Mouse (Mus musculus) stomach, postnatal 0 days (tissue): ENCODE data around the gene Serpina3m.
"Not testable (repeated sequence)": the region's sequence is repeated elsewhere in the genome, so short reads cannot be mapped to it uniquely, and the experiment has no call there.

Source experiments
- CTCF ChIP-seq: IDR thresholded peaks from 2 replicates; pipeline ENCODE4 v1.5.1; 2016; ENCODE audit warnings: antibody characterized with exemption, low read depth, mild to moderate bottlenecking, moderate library complexity
- EP300 ChIP-seq: optimal IDR thresholded peaks from 2 replicates; pipeline ENCODE3; 2016; ENCODE audit warnings: antibody characterized with exemption

DNA sequence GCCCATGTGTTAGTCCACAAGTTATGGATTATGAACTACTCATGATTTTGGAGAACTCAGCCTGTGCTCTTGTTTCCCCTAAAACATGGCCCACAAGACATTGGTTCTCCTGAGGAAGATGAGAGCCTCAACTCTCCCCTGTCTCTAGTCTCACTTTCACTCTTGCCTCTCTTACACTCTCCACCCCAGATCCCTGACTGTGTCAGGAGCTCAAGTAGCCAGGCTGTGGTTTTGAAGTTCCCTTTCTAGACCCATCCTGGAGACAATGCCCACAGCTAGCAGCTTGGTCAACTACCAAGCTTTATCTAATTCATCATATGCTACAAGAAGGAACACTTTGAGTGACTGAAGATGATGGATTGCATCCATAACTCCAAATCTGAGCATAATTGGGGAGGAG, 4.2 kb downstream of the Serpina3m start:
- not testable (repeated sequence) for TF ChIP-seq CTCF, EP300
